In the genomic region with DNA sequence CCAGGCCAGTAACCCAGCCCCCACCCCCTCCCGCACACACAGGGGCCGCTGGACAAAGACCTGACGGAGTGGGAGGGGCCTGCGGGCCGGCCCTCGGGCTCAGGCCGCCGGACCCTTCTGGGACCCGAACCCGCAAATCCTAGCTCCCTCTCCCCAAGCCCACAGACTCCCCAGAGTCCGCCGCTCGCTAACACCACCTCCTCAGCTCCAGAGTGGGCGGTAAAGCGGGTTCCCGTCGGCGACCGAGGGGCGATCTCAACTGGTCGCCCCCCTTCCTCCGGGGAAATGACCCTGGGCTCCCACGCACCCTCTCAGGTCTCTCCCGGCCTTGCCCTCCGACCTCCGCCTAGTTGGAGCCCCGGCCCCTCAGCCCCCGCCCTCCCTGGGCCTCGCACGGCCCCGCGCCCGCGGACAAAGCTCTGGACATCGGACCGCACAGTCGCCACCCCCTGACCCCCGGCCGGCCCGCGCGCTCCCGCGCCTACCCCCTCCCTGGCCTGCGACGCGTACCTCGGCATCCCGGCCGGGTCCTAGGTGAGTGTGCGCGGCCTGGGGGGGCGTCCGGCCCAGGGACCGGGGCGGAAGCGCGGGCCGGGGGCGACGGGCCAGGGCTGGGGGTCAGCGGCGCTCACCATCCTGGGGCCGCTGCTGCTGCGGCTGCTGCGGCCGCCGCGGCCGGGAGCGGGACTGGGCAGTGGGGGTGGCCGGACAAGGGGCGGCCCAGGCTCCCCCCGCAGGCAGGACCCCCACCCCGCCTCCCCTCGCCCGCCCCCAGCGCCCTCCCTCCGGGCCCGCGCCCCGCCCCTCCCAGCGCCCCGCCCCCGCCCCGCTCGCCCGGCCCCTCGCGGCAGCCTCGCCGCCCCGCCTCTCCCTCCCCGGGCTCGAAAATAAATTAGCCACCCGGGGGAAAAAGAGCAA, we compare ENCODE assay signal across 8 mouse cellular contexts. TPM values are rescaled to one million over a fixed set of nuclear protein-coding genes. Genes with fewer than 3 reads are reported as not detected.
DNase-seq lines count a peak whose midpoint lies in the region; ATAC-seq and TF ChIP-seq lines count a peak whose summit lies in the region.

Gene Fignl2 (minus strand): TSS at position 755 of the 918 bp plus-strand sequence.

- no peaks in the 10 kb centered on the region for H3K36me3 ChIP-seq in hindbrain, embryonic 16.5 days (ENCODE audit: control insufficient read depth, insufficient read depth, low read length)
- no peaks in the 10 kb centered on the region for H3K36me3 ChIP-seq in liver, embryonic 14.5 days (replicated peaks; ENCODE audit: control insufficient read depth, insufficient read depth, low read depth)
- H3K36me3 ChIP-seq in small intestine, adult 2 months (ENCODE audit: control insufficient read depth, insufficient read depth, low read length): no peaks in the 10 kb centered on the region

- TF ChIP-seq CTCF in embryonic fibroblast, embryonic 13.5 days (IDR thresholded peaks at IDR 0.05; ENCODE audit: borderline replicate concordance, insufficient read depth, low read length): no peak
- no peak for TF ChIP-seq CTCF in liver, embryonic 14.5 days (IDR thresholded peaks at IDR 0.05; ENCODE audit: low read depth)
- TF ChIP-seq CTCF in small intestine, adult 2 months (IDR thresholded peaks at IDR 0.05; ENCODE audit: extremely low read depth, insufficient read length, insufficient replicate concordance, low read depth, low read length): no peak

- no peak within 1 kb of the TSS for H3K27ac ChIP-seq in embryonic fibroblast, embryonic 13.5 days (ENCODE audit: insufficient read depth, low read length)
- H3K27ac ChIP-seq in hindbrain, embryonic 16.5 days (ENCODE audit: low read depth, low read length): peak within 1 kb of the TSS; percentile 71
- no peak within 1 kb of the TSS for H3K27ac ChIP-seq in liver, embryonic 14.5 days
- peak within 1 kb of the TSS; percentile 82 for H3K27ac ChIP-seq in small intestine, adult 2 months (ENCODE audit: insufficient read depth, low read depth, low read length)

- H3K4me3 ChIP-seq in embryonic fibroblast, embryonic 13.5 days (ENCODE audit: insufficient read depth, low read length): peak within 1 kb of the TSS; percentile 60
- peak within 1 kb of the TSS; percentile 68 for H3K4me3 ChIP-seq in hindbrain, embryonic 16.5 days (ENCODE audit: low read length)
- peak within 1 kb of the TSS; percentile 47 to 57 for H3K4me3 ChIP-seq in liver, embryonic 14.5 days (ENCODE audit: insufficient read depth in 1 of 2, low read depth in 2 of 2, low read length in 2 of 2)
- peak within 1 kb of the TSS; percentile 79 for H3K4me3 ChIP-seq in small intestine, adult 2 months (ENCODE audit: low read depth, low read length)

- no peaks in the 10 kb centered on the region for H3K27me3 ChIP-seq in hindbrain, embryonic 16.5 days (replicated peaks; ENCODE audit: control insufficient read depth, insufficient read depth, low read length)
- H3K27me3 ChIP-seq in liver, embryonic 14.5 days (ENCODE audit: control insufficient read depth, insufficient read depth, low read length): peaks cover 38% of the 10 kb centered on the region
- H3K27me3 ChIP-seq in small intestine, adult 2 months (ENCODE audit: control insufficient read depth, insufficient read depth, low read length): peaks cover 6% of the 10 kb centered on the region

- no peaks in the 10 kb centered on the region for H3K4me1 ChIP-seq in embryonic fibroblast, embryonic 13.5 days (ENCODE audit: control insufficient read depth, insufficient read depth, low read length)
- peaks cover 25% of the 10 kb centered on the region for H3K4me1 ChIP-seq in hindbrain, embryonic 16.5 days (ENCODE audit: control insufficient read depth, insufficient read depth, low read depth, low read length)
- H3K4me1 ChIP-seq in liver, embryonic 14.5 days (replicated peaks; ENCODE audit: control insufficient read depth in 2 of 2, insufficient read depth in 2 of 2, low read length in 1 of 2): peaks cover 0 to 2% of the 10 kb centered on the region in 2 experiments; a peak in 1 of 4 replicates
- H3K4me1 ChIP-seq in small intestine, adult 2 months (ENCODE audit: control insufficient read depth, insufficient read depth, insufficient read length, low read length): peaks cover 12% of the 10 kb centered on the region

- TF ChIP-seq EP300 in liver, embryonic 14.5 days (IDR thresholded peaks at IDR 0.05; ENCODE audit: low read depth): no peak

- TF ChIP-seq POLR2A in embryonic fibroblast, embryonic 13.5 days (IDR thresholded peaks at IDR 0.05; ENCODE audit: low read depth, low read length): no peak
- TF ChIP-seq POLR2A in small intestine, adult 2 months (IDR thresholded peaks at IDR 0.05; ENCODE audit: low read depth, low read length): no peak

- 0% methylated on average over 53 of the region's 96 CpGs for WGBS in hindbrain, embryonic 16.5 days
- 1% methylated on average over 73 of the region's 96 CpGs for WGBS in liver, embryonic 14.5 days (ENCODE audit: insufficient replicate concordance)
- WGBS in small intestine, adult 2 months: 3% methylated on average over 90 of the region's 96 CpGs

- peak within 1 kb of the TSS; percentile 82 for H3K9ac ChIP-seq in hindbrain, embryonic 16.5 days (ENCODE audit: low read depth, low read length)
- H3K9ac ChIP-seq in liver, embryonic 14.5 days (replicated peaks): peak within 1 kb of the TSS; percentile 20; the same call in 1 of the 2 replicates

- no peaks in the 10 kb centered on the region for H3K9me3 ChIP-seq in hindbrain, embryonic 16.5 days (ENCODE audit: control insufficient read depth, low read length)
- H3K9me3 ChIP-seq in liver, embryonic 14.5 days (ENCODE audit: control insufficient read depth, low read length): no peaks in the 10 kb centered on the region

- peak; percentile 15; the same call in 1 of the 2 replicates for ATAC-seq in hindbrain, embryonic 16.5 days
- ATAC-seq in liver, embryonic 14.5 days (ENCODE audit: insufficient read depth): peak; percentile 46

- peak within 1 kb of the TSS; percentile 90 for H3K4me2 ChIP-seq in hindbrain, embryonic 16.5 days (ENCODE audit: low read length)
- peak within 1 kb of the TSS; percentile 48 for H3K4me2 ChIP-seq in liver, embryonic 14.5 days (ENCODE audit: low read depth)

- DNase-seq in ovary, postnatal 36 days (ENCODE audit: low spot score): peak; percentile 54
- DNase-seq in ovary, postnatal 10 days (ENCODE audit: low spot score): no peak
- DNase-seq in liver, embryonic 14.5 days (ENCODE audit: low read depth in 3 of 3, low spot score in 3 of 3): no peak
- DNase-seq in layer of hippocampus, postnatal 36 days: no peak
- no peak for DNase-seq in frontal cortex, postnatal 25 days (ENCODE audit: low spot score in 2 of 2)

RNA-seq across cellular contexts. Expression of gene Fignl2, which starts in this region (rescaled TPM):
- 1.3 and 1.4 TPM in 2 replicates for polyA plus RNA-seq in embryonic fibroblast, embryonic 13.5 days (2011; ENCODE audit: insufficient read length, low read depth, missing spikeins)
- polyA plus RNA-seq in hindbrain, embryonic 16.5 days (2015; fragmentation: Nextera tagmentation; extraction: Ambion mirVana): 0.06 and 0.09 TPM in 2 replicates
- 1.0 and 1.2 TPM in 2 replicates for polyA plus RNA-seq in liver, embryonic 14.5 days (2012; rRNA removed)
- polyA plus RNA-seq in liver, embryonic 14.5 days (2014; fragmentation: Nextera tagmentation; extraction: Ambion mirVana): 0.14 and 0.28 TPM in 2 replicates
- polyA plus RNA-seq in small intestine, adult 2 months (2012; rRNA removed): 2.9 and 7.8 TPM in 2 replicates
- 1 to 10 TPM; 1.1 to 1.2 TPM for total RNA-seq in layer of hippocampus, postnatal 36 days (2021)

Comparison
In these comparisons a context has a peak if more than half of its experiments do, and no peak if none do; other contexts are left out.
1. Peak in ATAC-seq, H3K4me3 ChIP-seq, H3K27ac ChIP-seq, H3K9ac ChIP-seq and H3K4me2 ChIP-seq in hindbrain, embryonic 16.5 days; RNA of the gene not detected or under 1 TPM.